Comparison of ENCODE assay signal across 18 mouse cellular contexts in genomic region chr3:55710300-55710699, GRCm38 (mm10).
"Had no signal": no experiment of that assay in that cellular context is flagged by ENCODE, and none has a peak within 500 bp of the region (broad histone marks: within the 10 kb centered on the region; RNA-seq: fewer than 3 reads in every experiment).

No protein-coding gene starts in this region.

- H3K27ac ChIP-seq: midbrain, embryonic 10.5 days; midbrain, embryonic 12.5 days; neural tube, embryonic 13.5 days; neural tube, embryonic 15.5 days had no signal

- H3K4me3 ChIP-seq: midbrain, embryonic 10.5 days; midbrain, embryonic 12.5 days; myocyte; neural tube, embryonic 13.5 days; neural tube, embryonic 15.5 days had no signal

- H3K27me3 ChIP-seq: midbrain, embryonic 12.5 days; neural tube, embryonic 13.5 days; neural tube, embryonic 15.5 days had no signal

- H3K4me1 ChIP-seq: midbrain, embryonic 12.5 days; neural tube, embryonic 15.5 days had no signal

- H3K9me3 ChIP-seq: midbrain, embryonic 10.5 days; midbrain, embryonic 12.5 days; neural tube, embryonic 13.5 days; neural tube, embryonic 15.5 days had no signal

- ATAC-seq: midbrain, embryonic 16.5 days had no signal

- DNase-seq: lung, embryonic 14.5 days; lung, postnatal 10 days; lung, postnatal 4 days; midbrain, embryonic 14.5 days; retina, postnatal 1 day; right cerebral cortex, adult 18-20 months; right cerebral cortex, postnatal 25 days; right cerebral cortex, postnatal 4 days; spleen, adult 18-20 months; thymus, adult 18-20 months; thymus, postnatal 14 days; thymus, postnatal 36 days had no signal
